Mouse (Mus musculus): ENCODE measurements around the gene Adamts17. TPM values are rescaled to one million over a fixed set of nuclear protein-coding genes. Genes with fewer than 3 reads are reported as not detected.

Adamts17 gene
- total RNA-seq, 2 experiments from 2014 or later: 14.4 to 18.2 TPM

GRCm38 (mm10) chr7:67035246-67035645 is 195.7 kb downstream of the Adamts17 start:
- no peak for DNase-seq

GRCm38 (mm10) chr7:67035661-67036060 is 196.1 kb downstream of the Adamts17 start:
- no peak for DNase-seq

GRCm38 (mm10) chr7:67036502-67037485 is 197.3 kb downstream of the Adamts17 start:
- no peak for DNase-seq

- DNase-seq: no peak
These were observed 198.4 kb downstream of the Adamts17 start for GRCm38 (mm10) chr7:67037726-67038520.

- no peak for DNase-seq
These were observed 199.6 kb downstream of the Adamts17 start for GRCm38 (mm10) chr7:67039143-67039542.

GRCm38 (mm10) chr7:67039861-67040260 is 200.3 kb downstream of the Adamts17 start:
- DNase-seq: no peak

GRCm38 (mm10) chr7:67041685-67042084 is 202.2 kb downstream of the Adamts17 start:
- DNase-seq: no peak

- DNase-seq: peak; percentile 70
These were observed 204.7 kb downstream of the Adamts17 start for GRCm38 (mm10) chr7:67044121-67044817.

GRCm38 (mm10) chr7:67045202-67045601 is 205.7 kb downstream of the Adamts17 start:
- DNase-seq: no peak

- DNase-seq: no peak
These were observed 209.7 kb downstream of the Adamts17 start for GRCm38 (mm10) chr7:67049206-67049605.

GRCm38 (mm10) chr7:67050424-67050823 is 210.9 kb downstream of the Adamts17 start:
- no peak for DNase-seq

- DNase-seq: no peak
These were observed 211.7 kb downstream of the Adamts17 start for GRCm38 (mm10) chr7:67051089-67051718.

- DNase-seq: no peak
These were observed 215.3 kb downstream of the Adamts17 start for GRCm38 (mm10) chr7:67054876-67055275.

GRCm38 (mm10) chr7:67055510-67055909 is 216.0 kb downstream of the Adamts17 start:
- DNase-seq: peak; percentile 48

- peak; percentile 76 for DNase-seq
These were observed 222.2 kb downstream of the Adamts17 start for GRCm38 (mm10) chr7:67061756-67062155.

- no peak for DNase-seq
These were observed 223.0 kb downstream of the Adamts17 start for GRCm38 (mm10) chr7:67062571-67062970.

- peak; percentile 20 for DNase-seq
These were observed 225.2 kb downstream of the Adamts17 start for GRCm38 (mm10) chr7:67064627-67065305.

- no peak for DNase-seq
These were observed 226.1 kb downstream of the Adamts17 start for GRCm38 (mm10) chr7:67065631-67066030.

- no peak for DNase-seq
These were observed 232.6 kb downstream of the Adamts17 start for GRCm38 (mm10) chr7:67072015-67072685.

- DNase-seq: no peak
These were observed 243.2 kb downstream of the Adamts17 start for GRCm38 (mm10) chr7:67082751-67083150.

GRCm38 (mm10) chr7:67087759-67088158 is 248.2 kb downstream of the Adamts17 start:
- DNase-seq: no peak

Data from heart, postnatal 4 days (tissue).